Mouse (Mus musculus): ENCODE data around the gene Col19a1. TPM values are rescaled to one million over a fixed set of nuclear protein-coding genes. Genes with fewer than 3 reads are reported as not detected.

The Col19a1 gene
- total RNA-seq, 2 experiments from 2014 or later, result 0.05 TPM; not detected in 1

DNA sequence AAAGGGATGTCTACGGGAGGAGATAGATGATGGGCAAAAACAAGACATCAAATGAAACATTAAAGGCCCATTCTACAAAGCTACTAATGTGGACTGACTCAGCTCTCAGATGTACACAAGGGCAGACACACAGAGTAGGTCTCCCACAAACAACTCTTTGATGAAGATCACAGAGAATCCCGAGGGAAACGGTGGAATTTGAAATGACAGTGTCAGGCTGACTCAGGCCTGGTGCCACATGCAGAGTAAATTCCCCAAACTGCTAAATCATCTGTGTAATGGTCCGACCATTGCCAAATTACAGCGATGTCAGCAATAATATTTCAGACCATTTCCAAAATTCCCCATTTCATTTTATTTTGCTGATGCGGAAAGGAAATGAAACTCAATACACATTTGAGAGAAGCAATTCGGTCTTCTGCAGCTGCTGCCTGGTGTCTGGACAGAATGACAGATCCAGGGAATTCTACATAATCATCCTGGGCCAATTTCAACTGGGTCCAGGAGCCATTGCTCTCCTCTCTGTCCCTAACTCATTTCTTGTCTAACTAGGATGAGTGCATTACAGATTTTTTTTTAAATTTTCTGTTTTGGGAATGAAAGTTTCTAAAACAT lies 116.1 kb downstream of the Col19a1 start:
- DNase-seq (ENCODE audit: low spot score), result no peak
- intact Hi-C loops (cut with DNase I), result no loop called here

DNA sequence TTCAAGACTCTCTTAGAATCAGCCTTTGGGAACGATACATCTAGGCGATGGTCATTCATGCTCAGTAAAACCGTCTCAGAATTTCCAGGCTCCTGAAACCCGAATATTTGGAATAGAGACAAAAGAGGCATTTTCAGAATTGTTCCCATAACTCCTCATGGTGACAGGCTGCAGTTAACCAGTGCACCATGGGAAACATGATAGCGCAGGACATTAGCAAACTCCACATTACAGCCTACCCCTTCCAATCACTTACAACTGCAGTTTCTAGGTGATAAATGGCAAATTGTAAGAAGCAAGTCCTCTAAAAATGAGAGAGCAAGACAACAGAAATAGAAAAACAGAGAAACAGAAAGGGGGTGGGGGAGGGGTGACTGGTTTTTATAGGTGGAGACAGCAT lies 116.6 kb downstream of the Col19a1 start:
- no peak for DNase-seq (ENCODE audit: low spot score)
- intact Hi-C loops (cut with DNase I), result no loop called here

DNA sequence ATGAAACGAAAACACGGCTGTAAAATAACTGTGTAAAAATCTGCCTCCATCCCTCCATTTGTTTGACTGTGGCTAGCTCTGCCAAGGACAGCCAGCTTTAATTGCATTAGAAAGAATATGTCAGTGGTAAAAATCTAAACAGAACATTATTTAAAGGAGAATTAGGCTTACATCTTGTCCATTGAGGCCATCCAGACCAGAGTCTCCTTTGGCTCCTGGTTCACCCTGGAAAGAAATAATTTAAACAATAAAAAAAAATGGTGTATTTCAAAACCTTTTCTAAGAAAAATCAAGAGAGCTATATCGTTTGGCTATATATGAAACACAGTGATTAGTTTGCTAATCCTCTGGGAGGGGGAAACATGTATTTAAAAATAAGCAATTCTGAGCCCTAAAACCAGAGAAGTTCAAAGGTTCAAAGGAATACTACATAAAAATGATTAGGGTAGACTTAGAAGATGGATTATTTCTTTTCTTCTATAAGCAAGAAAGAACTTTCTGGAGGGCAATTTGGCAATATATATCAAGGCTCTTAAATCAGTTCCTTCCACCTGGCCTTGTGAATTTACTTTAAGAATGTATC lies 125.9 kb downstream of the Col19a1 start:
- intact Hi-C loops (cut with DNase I), result no loop called here
- no peak for DNase-seq (ENCODE audit: low spot score)

DNA sequence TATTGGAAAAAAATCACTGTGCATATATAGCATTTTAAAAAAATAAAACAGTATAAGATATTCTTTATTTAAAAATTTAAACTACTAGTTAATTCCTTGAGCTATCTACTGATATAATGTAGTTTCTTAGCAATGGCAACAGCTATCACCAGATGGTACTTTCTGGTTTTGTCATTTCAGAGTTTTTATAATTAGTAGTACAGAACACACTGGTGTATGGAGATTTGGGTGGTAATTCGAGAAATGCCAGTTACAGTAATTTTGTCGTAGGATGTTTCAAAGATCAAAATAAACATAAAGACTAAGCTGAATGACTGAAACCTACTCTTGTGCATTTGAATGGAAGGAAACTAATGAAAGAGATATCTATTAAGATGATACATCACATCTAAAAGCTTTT lies 129.3 kb downstream of the Col19a1 start:
- no peak for DNase-seq (ENCODE audit: low spot score)
- intact Hi-C loops (cut with DNase I), result no loop called here

DNA sequence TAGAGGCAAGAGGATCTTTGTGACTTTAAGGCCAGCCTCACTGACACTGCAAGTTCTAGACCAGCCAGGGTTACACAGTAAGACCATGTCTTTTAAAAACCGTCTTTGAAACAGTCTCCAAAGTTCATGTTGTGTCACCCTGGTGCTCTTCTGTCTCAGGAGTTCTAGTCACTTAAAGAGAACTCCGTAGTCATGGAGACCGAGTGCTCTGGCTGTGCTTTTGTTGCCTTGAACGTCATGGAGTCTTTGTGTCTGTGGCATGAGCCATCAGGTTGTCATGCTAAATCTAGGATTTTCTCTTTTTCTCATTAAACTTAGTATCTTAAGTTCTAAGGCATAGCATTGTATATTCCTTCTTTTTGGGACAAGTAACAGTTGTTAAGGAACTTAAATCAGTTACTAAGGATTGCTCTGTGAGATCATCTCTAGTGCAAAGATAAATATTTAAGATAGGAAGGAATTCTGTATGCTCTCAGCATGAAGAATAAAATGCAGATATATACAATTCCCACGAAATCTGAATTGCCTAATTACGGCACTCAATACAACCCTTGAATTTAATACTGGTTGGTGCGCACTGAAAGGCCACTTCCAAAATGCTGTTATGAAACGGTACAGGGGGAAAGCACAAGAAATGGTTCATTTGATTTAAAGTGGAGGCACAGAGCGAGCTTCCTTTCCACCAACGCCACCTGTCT lies 134.6 kb downstream of the Col19a1 start:
- intact Hi-C loops (cut with DNase I), result no loop called here
- DNase-seq (ENCODE audit: low spot score), result no peak

DNA sequence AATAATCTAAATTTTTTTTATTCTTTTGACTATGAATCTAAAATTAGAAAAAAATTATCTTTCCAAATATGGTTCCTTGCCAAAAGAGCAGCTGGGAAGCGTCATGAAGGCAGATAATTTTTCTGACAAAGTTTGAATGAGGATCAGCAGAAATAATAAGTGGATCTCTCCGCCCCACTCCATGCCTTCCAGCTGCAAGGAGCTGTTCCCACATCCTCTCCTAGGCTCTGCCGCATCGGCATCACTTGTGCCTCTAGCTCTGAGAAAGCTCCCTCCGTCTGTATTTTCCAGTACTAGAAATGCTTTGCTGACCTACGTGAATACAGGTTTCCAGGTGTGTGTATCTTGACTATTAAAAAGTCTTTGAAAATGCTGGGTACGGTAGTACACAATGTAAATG lies 135.1 kb downstream of the Col19a1 start:
- no peak for DNase-seq (ENCODE audit: low spot score)
- intact Hi-C loops (cut with DNase I), result no loop called here

DNA sequence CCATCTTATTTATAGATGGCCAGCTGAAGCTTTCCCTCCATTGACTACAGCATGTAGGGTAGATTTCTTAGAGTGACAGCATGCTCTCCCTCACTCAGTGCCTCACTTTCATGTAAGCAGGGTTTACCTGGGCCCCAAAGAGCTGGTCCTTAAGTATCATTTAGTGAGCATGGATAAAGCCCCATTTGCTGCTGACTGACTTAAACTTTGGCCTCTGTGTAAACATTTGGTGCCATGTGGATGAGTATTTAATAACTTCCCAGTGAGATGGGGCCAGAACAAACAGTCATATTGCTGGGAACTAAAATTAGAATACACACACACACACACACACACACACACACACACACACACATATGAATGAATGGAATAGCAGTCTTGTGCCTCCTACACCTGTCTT lies 149.8 kb downstream of the Col19a1 start:
- DNase-seq (ENCODE audit: low spot score), result no peak
- intact Hi-C loops (cut with DNase I), result no loop called here

DNA sequence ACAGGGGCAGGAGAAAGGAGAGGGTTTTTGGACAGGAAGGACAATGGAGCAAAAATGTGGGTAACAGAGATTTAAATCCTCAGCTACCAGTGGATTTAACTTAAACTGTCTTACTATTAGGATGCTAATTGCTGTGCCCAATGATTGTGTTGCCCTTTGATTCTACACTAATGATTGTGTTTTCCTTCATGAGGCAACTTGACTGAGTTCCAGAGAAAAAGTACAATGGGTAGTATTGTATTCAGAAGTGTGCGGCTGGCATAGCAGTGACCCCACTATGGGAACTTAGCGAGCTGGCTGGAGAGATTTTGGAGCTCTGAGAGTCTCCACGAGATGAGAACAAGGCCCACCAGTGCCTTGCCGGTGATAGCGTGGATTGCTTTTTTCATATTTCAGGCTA lies 159.0 kb downstream of the Col19a1 start:
- intact Hi-C loops (cut with DNase I), result no loop called here
- DNase-seq (ENCODE audit: low spot score), result no peak

DNA sequence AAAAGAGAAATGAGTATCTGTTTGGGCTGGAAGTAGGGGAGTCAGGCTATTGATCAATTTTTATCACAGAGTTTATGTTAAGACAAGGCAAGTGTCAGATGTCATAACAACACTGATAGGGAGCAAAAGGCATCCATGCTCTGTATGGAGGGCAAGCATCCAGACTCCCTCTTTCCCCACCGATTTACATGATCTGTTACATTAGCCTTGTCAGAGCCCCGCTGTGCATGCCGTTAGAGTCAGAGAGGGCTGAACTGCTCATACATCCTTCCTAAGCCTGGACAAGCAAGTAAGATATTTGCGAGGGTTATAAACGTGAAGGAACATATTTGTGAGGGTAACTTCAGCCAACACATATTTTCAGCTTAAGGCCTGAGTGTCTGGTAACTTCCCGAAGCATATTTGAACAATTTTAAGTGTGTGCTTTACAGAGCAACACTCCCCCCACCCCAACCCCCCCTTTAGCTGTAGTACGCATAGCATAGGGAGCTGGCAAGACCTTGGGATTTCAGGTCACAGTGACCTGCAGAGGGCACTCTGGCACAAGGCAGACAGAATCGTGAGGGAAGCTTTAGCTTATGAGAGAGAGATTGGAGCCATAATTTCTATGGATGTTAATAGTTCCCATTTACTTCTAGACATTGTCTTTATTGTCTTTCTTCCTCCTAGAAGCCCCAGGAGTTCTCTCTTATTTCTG lies 209.0 kb downstream of the Col19a1 start:
- DNase-seq (ENCODE audit: low spot score), result no peak
- intact Hi-C loops (cut with DNase I), result no loop called here

DNA sequence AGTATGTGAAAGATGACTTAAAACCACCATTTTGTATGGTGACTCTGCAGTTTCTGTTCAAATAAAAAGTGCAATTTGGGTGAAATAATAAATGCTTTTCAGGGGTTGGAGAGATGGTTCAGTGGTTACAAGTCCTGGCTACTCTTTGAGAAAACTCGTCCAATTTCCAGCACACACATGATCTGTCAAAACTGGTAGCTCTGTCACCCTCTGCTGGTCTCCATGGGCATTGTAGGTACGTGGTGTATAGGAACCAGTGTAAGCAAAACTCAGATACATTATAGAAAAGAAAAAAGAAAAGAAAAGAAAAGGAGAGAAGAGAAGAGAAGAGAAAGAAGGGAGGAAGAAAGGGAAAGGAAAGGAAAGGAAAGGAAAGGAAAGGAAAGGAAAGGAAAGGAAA lies 212.4 kb downstream of the Col19a1 start:
- intact Hi-C loops (cut with DNase I), result no loop called here
- no peak for DNase-seq (ENCODE audit: low spot score)

DNA sequence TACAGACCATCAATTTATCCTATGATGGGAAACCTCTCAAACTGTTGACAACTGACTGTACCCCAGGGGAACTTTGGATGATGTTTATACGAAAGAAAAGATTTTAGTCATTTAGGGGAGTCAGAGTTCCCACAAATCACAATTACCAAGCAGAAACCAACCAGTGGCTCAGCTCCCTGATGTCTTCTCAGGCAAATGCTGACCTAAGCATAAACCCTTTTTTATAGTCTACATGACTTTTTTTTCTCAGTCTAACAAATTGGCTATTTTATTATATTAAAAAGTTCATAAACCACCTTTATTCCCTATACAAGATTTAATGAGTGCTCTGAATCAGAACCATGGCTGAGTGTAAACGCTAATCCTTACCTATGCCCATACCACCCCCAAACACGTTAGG lies 213.6 kb downstream of the Col19a1 start:
- intact Hi-C loops (cut with DNase I), result no loop called here
- DNase-seq (ENCODE audit: low spot score), result no peak

DNA sequence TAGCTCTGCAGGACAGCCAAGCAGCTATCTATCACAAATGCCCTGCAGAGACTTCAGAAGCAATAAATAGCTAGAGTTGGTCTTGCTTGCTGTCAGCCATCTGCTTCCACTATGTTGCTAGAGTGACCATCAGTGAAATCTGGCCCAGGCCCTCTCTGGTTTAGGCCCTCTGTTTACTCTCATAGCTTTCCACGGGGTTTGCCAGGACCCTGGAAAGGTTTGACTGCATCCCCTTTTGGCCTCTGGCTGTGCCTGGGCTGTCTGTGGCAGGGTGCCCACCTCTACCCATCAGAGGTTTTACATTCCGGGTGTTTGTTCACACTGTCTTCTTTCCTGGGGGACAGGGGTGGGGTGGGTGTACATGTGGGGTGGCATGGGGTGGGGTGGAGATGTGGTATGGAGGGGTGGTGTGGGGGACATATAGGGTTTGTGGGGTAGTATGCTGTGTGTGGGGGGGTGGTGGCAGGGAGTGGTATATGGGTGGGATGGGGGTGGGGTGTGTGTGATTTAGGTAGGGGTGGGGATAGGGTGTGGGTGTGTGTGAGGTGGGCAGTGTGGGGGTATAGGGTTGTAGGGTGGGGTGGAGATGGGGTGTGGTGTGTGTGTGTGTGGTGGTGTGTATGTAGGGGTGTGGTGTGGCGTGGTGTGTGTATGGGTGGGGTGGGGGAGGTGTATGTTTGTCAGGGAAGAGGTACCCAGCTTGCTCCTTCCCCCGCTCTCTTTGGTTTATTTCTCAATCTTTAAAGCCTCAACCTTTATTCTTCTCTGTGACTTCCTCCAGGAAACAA lies 214.6 kb downstream of the Col19a1 start:
- intact Hi-C loops (cut with DNase I), result no loop called here

DNA sequence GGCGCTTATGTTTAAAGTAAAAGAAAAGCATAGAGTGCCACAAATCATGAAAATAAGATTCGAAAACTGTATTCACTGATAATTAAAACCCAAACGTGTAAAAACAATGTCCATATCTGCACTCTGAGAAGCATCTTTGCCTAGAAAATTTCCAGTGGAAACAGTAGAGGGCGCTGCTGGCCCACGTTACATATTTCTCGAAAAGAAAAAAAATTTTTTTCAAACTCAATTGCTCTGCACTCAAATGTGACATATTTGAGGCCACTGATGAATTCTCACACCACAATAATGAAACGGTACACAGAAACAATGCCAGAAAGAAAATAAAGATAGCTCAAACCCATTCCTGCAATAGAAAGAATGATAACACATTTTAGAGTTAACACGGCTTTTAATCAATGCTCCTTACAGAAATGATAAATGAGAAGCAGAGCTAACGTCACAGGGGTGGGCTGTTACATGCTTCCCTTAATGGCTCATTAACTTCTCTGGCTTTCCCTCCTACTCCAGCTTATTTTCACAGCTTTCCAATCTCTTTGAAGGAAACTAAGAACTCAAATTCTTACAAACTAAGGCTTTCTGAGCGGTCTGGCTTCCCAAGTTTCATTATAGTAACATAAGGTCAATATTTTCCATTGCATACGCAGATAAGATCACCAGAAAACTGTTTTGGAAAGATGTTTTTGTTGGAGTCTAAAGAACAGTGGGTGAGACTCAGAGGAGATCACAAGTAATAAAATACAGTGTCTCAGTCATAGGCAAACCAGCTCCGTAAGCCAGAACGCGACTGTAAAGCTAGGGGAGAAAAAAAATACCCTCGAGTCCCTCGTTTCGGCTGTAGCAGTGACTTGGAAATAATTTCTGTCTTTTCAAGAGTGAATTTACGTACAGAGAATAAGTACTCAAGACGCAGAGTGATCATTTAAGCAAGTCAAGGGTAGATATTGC lies 219.4 kb downstream of the Col19a1 start:
- intact Hi-C loops (cut with DNase I), result loop anchor here (2.0 to 10.0 kb wide), 2 partner anchors 267 to 1247 kb away; no protein-coding TSS in a partner anchor
- DNase-seq (ENCODE audit: low spot score), result no peak

More for the DNA sequence above, 214.6 kb downstream of the Col19a1 start:
- no peak for DNase-seq (ENCODE audit: low spot score)

DNA sequence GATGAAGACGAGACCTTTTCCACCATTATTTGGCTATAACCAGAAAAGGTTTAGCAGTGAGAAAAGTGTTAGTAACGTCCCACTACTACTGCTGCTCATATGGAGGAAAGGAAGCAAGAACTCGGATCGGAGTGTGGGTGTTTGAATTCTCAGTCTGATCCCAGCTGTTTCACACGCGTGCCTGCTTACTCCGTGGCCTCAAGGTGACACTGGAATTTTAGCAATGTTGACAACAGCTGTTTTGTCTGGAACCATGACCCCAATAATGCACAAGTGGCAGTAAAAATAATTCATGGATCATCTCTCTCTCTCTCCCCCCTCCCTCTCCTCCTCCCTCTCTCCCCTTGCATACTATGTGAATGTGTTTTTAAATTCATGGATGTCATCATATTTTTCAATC lies 222.5 kb downstream of the Col19a1 start:
- intact Hi-C loops (cut with DNase I), result loop anchor here (10.0 kb wide), 1 partner anchor 1250 kb away; no protein-coding TSS in a partner anchor

DNA sequence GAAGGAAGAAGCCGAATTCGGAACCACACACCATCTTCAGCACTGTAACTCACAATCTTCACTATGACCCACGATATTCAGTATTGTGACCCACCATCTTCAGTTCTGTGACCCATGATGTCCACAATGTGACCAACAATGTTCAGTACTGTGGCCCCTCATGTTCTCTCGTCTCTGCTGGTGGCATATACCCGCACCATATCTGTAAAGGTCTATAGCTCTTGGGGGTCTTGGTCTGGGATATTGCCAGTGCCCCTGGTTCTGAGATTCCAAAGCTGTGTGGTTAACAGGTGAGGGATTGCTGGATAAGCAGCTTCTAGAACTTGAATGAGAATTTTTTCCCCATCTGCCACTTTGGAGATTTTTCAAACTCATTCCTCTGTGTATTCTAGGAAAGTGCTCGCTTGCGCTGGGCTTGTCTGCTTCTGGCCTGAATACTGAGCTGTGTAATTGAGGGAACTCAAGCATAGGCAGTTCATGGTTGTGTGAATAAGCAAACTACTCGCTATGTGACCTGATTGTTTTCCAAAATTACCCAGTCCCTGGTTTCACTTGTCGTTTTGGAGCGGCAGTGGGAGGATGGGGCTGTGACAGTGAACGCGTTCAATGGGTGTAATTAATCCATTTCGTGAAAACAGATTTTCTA lies 225.2 kb downstream of the Col19a1 start:
- intact Hi-C loops (cut with DNase I), result loop anchor here (10.0 kb wide), 1 partner anchor 1253 kb away; no protein-coding TSS in a partner anchor
- no peak for DNase-seq (ENCODE audit: low spot score)

More for the DNA sequence above, 222.5 kb downstream of the Col19a1 start:
- no peak for DNase-seq (ENCODE audit: low spot score)

DNA sequence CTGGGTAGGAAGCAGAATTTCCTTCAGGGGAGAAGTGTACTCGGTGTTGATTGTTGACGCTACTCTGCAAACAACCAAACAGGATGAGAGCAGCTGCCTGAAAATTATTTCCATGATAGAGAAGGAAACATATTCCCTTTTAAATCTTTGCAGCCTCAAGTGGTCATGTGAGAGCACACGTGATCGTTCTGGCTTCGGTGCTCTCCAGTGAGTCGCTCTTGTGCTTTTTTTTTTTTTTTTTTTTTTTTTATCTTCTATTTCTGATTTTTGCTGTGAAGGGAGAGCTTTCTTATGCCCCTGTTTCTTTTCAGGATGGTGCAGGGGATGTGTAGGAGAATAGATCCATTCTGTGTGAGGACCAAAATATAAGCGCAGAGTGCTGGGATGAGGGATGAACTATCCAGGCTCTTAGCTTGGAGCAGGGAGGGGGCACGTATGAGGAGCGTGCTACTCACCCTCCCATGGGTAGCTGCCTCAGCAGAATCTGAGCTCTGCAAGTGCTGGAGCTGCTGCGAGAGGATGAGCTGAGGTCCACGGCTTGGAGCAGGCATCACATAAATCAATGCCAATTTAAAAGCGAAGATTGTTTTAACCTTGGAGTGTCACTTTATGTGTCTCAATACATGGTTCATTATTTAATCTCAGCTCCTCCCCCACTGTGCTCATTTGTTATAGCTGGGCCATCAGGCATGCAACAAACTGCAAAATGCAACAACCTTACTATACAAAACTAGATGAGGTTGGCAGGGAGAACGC lies 237.6 kb downstream of the Col19a1 start:
- intact Hi-C loops (cut with DNase I), result no loop called here

DNA sequence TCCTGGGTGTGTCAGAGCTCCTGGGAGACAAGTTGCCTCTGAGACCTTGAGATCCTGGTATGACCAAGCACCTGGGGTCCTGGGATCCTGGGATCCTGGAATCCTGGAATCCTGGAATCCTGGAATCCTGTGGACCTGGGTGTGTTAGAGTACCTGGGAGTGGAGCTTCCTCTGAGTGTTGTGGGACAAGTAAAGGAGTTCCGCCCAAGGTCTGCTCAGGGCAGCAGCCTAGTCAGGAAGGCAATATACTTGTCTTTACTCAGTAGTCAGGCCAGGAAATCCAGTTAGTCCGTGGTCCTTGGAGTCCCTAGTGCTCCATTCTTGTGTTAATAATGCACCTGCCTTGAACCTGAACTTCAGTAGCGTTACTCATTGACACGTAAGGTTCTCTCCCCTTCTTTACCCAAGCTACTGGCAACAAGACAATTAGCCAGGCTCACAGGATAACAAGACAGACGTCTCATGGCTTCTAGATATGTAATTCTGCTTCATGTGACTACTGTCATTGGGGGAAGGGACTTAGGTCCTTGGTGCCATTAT lies 239.6 kb downstream of the Col19a1 start:
- no peak for DNase-seq (ENCODE audit: low spot score)
- intact Hi-C loops (cut with DNase I), result no loop called here

More for the DNA sequence above, 237.6 kb downstream of the Col19a1 start:
- DNase-seq (ENCODE audit: low spot score), result no peak
